Mouse (Mus musculus): Measurements from ENCODE around the gene Slu7. TPM values are rescaled to one million over a fixed set of nuclear protein-coding genes. Genes with fewer than 3 reads are reported as not detected.

Slu7 gene
- polyA plus RNA-seq (2014; fragmentation: Nextera tagmentation; extraction: Ambion mirVana), result 70.5 and 76.7 TPM in 2 replicates

- ATAC-seq (peak; percentile 95), DNase-seq (ENCODE audit: low spot score) (peak; percentile 94)
- Histone ChIP-seq H3K4me3 (ENCODE audit: low read depth, low read length) (peak within 1 kb of the TSS; percentile 86), H3K27me3 (replicated peaks; ENCODE audit: control insufficient read depth, insufficient read depth, low read length) (no peaks in the 10 kb centered on the region), H3K4me1 (ENCODE audit: control insufficient read depth, insufficient read depth, low read length) (peaks cover 4% of the 10 kb centered on the region; the same call in 1 of the 2 replicates), H3K4me2 (ENCODE audit: low read length) (peak within 1 kb of the TSS; percentile 78), H3K36me3 (ENCODE audit: control insufficient read depth, insufficient read depth, low read length) (peaks cover 13% of the 10 kb centered on the region), H3K9me3 (replicated peaks; ENCODE audit: control insufficient read depth, low read length) (no peaks in the 10 kb centered on the region), H3K27ac (ENCODE audit: low read depth, low read length) (no peak within 1 kb of the TSS), H3K9ac (ENCODE audit: low read length) (peak within 1 kb of the TSS; percentile 80)
- WGBS, result 8% methylated on average over 38 of the region's 38 CpGs
Observed at GRCm38 (mm10) chr11:43433254-43434023, at the start of gene Slu7. Slu7 (plus strand) TSS chr11:43433744.

- Histone ChIP-seq H3K27me3 (replicated peaks; ENCODE audit: control insufficient read depth, insufficient read depth, low read length) (no peaks in the 10 kb centered on the region), H3K9me3 (replicated peaks; ENCODE audit: control insufficient read depth, low read length) (no peaks in the 10 kb centered on the region), H3K27ac (ENCODE audit: low read depth, low read length) (no peak overlapping the region), H3K4me1 (ENCODE audit: control insufficient read depth, insufficient read depth, low read length) (0 out of 2 replicates have a peak, but pooled peaks cover 5% of the 10 kb centered on the region), H3K4me3 (ENCODE audit: low read depth, low read length) (peak overlapping the region; percentile 28), H3K9ac (ENCODE audit: low read length) (peak overlapping the region; percentile 68), H3K4me2 (ENCODE audit: low read length) (peak overlapping the region; percentile 68), H3K36me3 (ENCODE audit: control insufficient read depth, insufficient read depth, low read length) (no peaks in the 10 kb centered on the region)
- WGBS, result under 1% methylated on average over 18 of the region's 18 CpGs
- ATAC-seq, result peak; percentile 88
- peak; percentile 64 for DNase-seq (ENCODE audit: low spot score)
Observed at GRCm38 (mm10) chr11:43385055-43385649, 48.4 kb upstream of the Slu7 start.

GRCm38 (mm10) chr11:43385716-43386115 lies 47.8 kb upstream of the Slu7 start:
- WGBS, result 1% methylated on average over 8 of the region's 8 CpGs
- no peaks in the 10 kb centered on the region for H3K27me3 ChIP-seq (replicated peaks; ENCODE audit: control insufficient read depth, insufficient read depth, low read length)
- H3K9me3 ChIP-seq (replicated peaks; ENCODE audit: control insufficient read depth, low read length), result no peaks in the 10 kb centered on the region
- H3K4me1 ChIP-seq (ENCODE audit: control insufficient read depth, insufficient read depth, low read length), result 0 out of 2 replicates have a peak, but pooled peaks cover 5% of the 10 kb centered on the region
- H3K4me3 ChIP-seq (ENCODE audit: low read depth, low read length), result peak overlapping the region; percentile 28
- DNase-seq (ENCODE audit: low spot score) (peak; percentile 60), ATAC-seq (peak; percentile 71)
- no peaks in the 10 kb centered on the region for H3K36me3 ChIP-seq (ENCODE audit: control insufficient read depth, insufficient read depth, low read length)
- no peak overlapping the region for H3K27ac ChIP-seq (ENCODE audit: low read depth, low read length)
- H3K9ac ChIP-seq (ENCODE audit: low read length), result peak overlapping the region; percentile 68
- peak overlapping the region; percentile 68 for H3K4me2 ChIP-seq (ENCODE audit: low read length)

GRCm38 (mm10) chr11:43387004-43387880 lies 46.3 kb upstream of the Slu7 start:
- Histone ChIP-seq H3K9ac (ENCODE audit: low read length) (no peak overlapping the region), H3K36me3 (ENCODE audit: control insufficient read depth, insufficient read depth, low read length) (no peaks in the 10 kb centered on the region), H3K4me1 (ENCODE audit: control insufficient read depth, insufficient read depth, low read length) (0 out of 2 replicates have a peak, but pooled peaks cover 5% of the 10 kb centered on the region), H3K4me3 (ENCODE audit: low read depth, low read length) (no peak overlapping the region), H3K9me3 (replicated peaks; ENCODE audit: control insufficient read depth, low read length) (no peaks in the 10 kb centered on the region), H3K4me2 (ENCODE audit: low read length) (no peak overlapping the region), H3K27ac (ENCODE audit: low read depth, low read length) (no peak overlapping the region), H3K27me3 (replicated peaks; ENCODE audit: control insufficient read depth, insufficient read depth, low read length) (no peaks in the 10 kb centered on the region)
- DNase-seq (ENCODE audit: low spot score), result no peak
- ATAC-seq, result no peak
- WGBS, result 93% methylated on average over 14 of the region's 14 CpGs

GRCm38 (mm10) chr11:43388122-43389097 lies 45.1 kb upstream of the Slu7 start:
- H3K27me3 ChIP-seq (replicated peaks; ENCODE audit: control insufficient read depth, insufficient read depth, low read length), result no peaks in the 10 kb centered on the region
- 0 out of 2 replicates have a peak, but pooled peaks cover 5% of the 10 kb centered on the region for H3K4me1 ChIP-seq (ENCODE audit: control insufficient read depth, insufficient read depth, low read length)
- no peak overlapping the region for H3K4me2 ChIP-seq (ENCODE audit: low read length)
- ATAC-seq (no peak), DNase-seq (ENCODE audit: low spot score) (no peak)
- 87% methylated on average over 21 of the region's 21 CpGs for WGBS
- no peak overlapping the region for H3K9ac ChIP-seq (ENCODE audit: low read length)
- H3K36me3 ChIP-seq (ENCODE audit: control insufficient read depth, insufficient read depth, low read length), result no peaks in the 10 kb centered on the region
- H3K4me3 ChIP-seq (ENCODE audit: low read depth, low read length), result no peak overlapping the region
- H3K9me3 ChIP-seq (replicated peaks; ENCODE audit: control insufficient read depth, low read length), result no peaks in the 10 kb centered on the region
- no peak overlapping the region for H3K27ac ChIP-seq (ENCODE audit: low read depth, low read length)

- H3K4me3 ChIP-seq (ENCODE audit: low read depth, low read length), result no peak overlapping the region
- H3K27ac ChIP-seq (ENCODE audit: low read depth, low read length), result no peak overlapping the region
- no peaks in the 10 kb centered on the region for H3K27me3 ChIP-seq (replicated peaks; ENCODE audit: control insufficient read depth, insufficient read depth, low read length)
- 91% methylated on average over 7 of the region's 7 CpGs for WGBS
- no peaks in the 10 kb centered on the region for H3K9me3 ChIP-seq (replicated peaks; ENCODE audit: control insufficient read depth, low read length)
- ATAC-seq (no peak), DNase-seq (ENCODE audit: low spot score) (no peak)
- H3K4me2 ChIP-seq (ENCODE audit: low read length), result no peak overlapping the region
- H3K9ac ChIP-seq (ENCODE audit: low read length), result no peak overlapping the region
- no peaks in the 10 kb centered on the region for H3K36me3 ChIP-seq (ENCODE audit: control insufficient read depth, insufficient read depth, low read length)
- 0 out of 2 replicates have a peak, but pooled peaks cover 5% of the 10 kb centered on the region for H3K4me1 ChIP-seq (ENCODE audit: control insufficient read depth, insufficient read depth, low read length)
Observed at GRCm38 (mm10) chr11:43389118-43389517, 44.4 kb upstream of the Slu7 start.

- Histone ChIP-seq H3K4me3 (ENCODE audit: low read depth, low read length) (no peak overlapping the region), H3K27ac (ENCODE audit: low read depth, low read length) (no peak overlapping the region), H3K4me2 (ENCODE audit: low read length) (no peak overlapping the region), H3K4me1 (ENCODE audit: control insufficient read depth, insufficient read depth, low read length) (no peaks in the 10 kb centered on the region; the same call in 1 of the 2 replicates), H3K36me3 (ENCODE audit: control insufficient read depth, insufficient read depth, low read length) (no peaks in the 10 kb centered on the region), H3K9me3 (replicated peaks; ENCODE audit: control insufficient read depth, low read length) (no peaks in the 10 kb centered on the region), H3K27me3 (replicated peaks; ENCODE audit: control insufficient read depth, insufficient read depth, low read length) (no peaks in the 10 kb centered on the region), H3K9ac (ENCODE audit: low read length) (no peak overlapping the region)
- no peak for ATAC-seq
- WGBS, result 54% methylated on average over 2 of the region's 2 CpGs
- DNase-seq (ENCODE audit: low spot score), result no peak
Observed at GRCm38 (mm10) chr11:43392757-43393156, 40.8 kb upstream of the Slu7 start.

- ATAC-seq, result no peak
- Histone ChIP-seq H3K27me3 (replicated peaks; ENCODE audit: control insufficient read depth, insufficient read depth, low read length) (no peaks in the 10 kb centered on the region), H3K36me3 (ENCODE audit: control insufficient read depth, insufficient read depth, low read length) (no peaks in the 10 kb centered on the region), H3K27ac (ENCODE audit: low read depth, low read length) (no peak overlapping the region), H3K4me2 (ENCODE audit: low read length) (no peak overlapping the region), H3K4me3 (ENCODE audit: low read depth, low read length) (no peak overlapping the region), H3K9me3 (replicated peaks; ENCODE audit: control insufficient read depth, low read length) (no peaks in the 10 kb centered on the region), H3K4me1 (ENCODE audit: control insufficient read depth, insufficient read depth, low read length) (no peaks in the 10 kb centered on the region; the same call in 1 of the 2 replicates), H3K9ac (ENCODE audit: low read length) (no peak overlapping the region)
- WGBS, result 88% methylated on average over 4 of the region's 4 CpGs
- DNase-seq (ENCODE audit: low spot score), result no peak
Observed at GRCm38 (mm10) chr11:43393325-43393724, 40.2 kb upstream of the Slu7 start.

Data from forebrain, embryonic 14.5 days (tissue).